Mouse (Mus musculus) Patski (cell line): ENCODE measurements around the gene Nkap. TPM values are rescaled to one million over a fixed set of nuclear protein-coding genes. Genes with fewer than 3 reads are reported as not detected.
"Not testable (repeated sequence)": the region's sequence is repeated elsewhere in the genome, so short reads cannot be mapped to it uniquely, and the experiment has no call there.

Source experiments
- ATAC-seq: fragments of 100-300 bp; one replicate; pipeline ENCODE4 v1.8.0; 2021
- CTCF ChIA-PET: fragments of 350-600 bp; sonication (Branson Sonifier 250); formaldehyde crosslinking; loops from one replicate; lab custom pipeline; 2022; ENCODE audit warnings: inconsistent platforms; lab: Charles Lee
- POLR2A ChIA-PET: fragments of 350-600 bp; sonication (Branson Sonifier 250); formaldehyde crosslinking; loops from one replicate; lab custom pipeline; 2022; ENCODE audit warnings: antibody characterized with exemption, inconsistent platforms; lab: Charles Lee
- DNase-seq: peaks from one replicate; pipeline ENCODE4 v3.0.0-alpha.2; 2011; ENCODE audit warnings: low read depth, low spot score
- H3K27me3 ChIP-seq: fragments of 371-371 bp; one replicate; pipeline ENCODE4 v1.5.1; 2021
- CTCF ChIP-seq: fragments of 100-300 bp; IDR thresholded peaks from one replicate; pipeline ENCODE4 v1.5.1; 2021
- in situ Hi-C: fragments of 300-500 bp; cut with MboI; formaldehyde crosslinking; loops from 3 replicates; pipeline ENCODE4 v1.11.1; 2018; ENCODE audit warnings: low pct_unique_long_range_greater_than_20kb, mixed read lengths
- polyA plus RNA-seq: library from polyadenylated mRNA; unstranded; gene quantifications from one replicate; pipeline ENCODE4 v1.2.3, GENCODE M21; 2021

The Nkap gene
- polyA plus RNA-seq, 1 experiment from 2014 or later, result 16.7 TPM

GRCm38 (mm10) chrX:37103826-37104225, 22.8 kb upstream of the Nkap start:
- peaks cover 18% of the 10 kb centered on the region for H3K27me3 ChIP-seq
- DNase-seq (no peak), ATAC-seq (no peak)
- TF ChIP-seq CTCF, result peak; percentile 56
- in situ Hi-C loops, result no loop called here
- POLR2A ChIA-PET, result no interaction called here
- CTCF ChIA-PET, result no interaction called here

- in situ Hi-C loops, result no loop called here
- DNase-seq (no peak), ATAC-seq (peak; percentile 82)
- CTCF ChIA-PET, result interaction anchor here (0.9 kb wide), 1 partner anchor 10 kb away, joined by 4 read pairs; no protein-coding TSS in a partner anchor
- H3K27me3 ChIP-seq, result peaks cover 12% of the 10 kb centered on the region
- POLR2A ChIA-PET, result interaction anchor here (0.7 to 1.0 kb wide), 2 partner anchors 11 to 245 kb away, joined by 3 read pairs; no protein-coding TSS in a partner anchor
- no peak for TF ChIP-seq CTCF
Observed at GRCm38 (mm10) chrX:37109526-37110192, 16.9 kb upstream of the Nkap start.

DNA sequence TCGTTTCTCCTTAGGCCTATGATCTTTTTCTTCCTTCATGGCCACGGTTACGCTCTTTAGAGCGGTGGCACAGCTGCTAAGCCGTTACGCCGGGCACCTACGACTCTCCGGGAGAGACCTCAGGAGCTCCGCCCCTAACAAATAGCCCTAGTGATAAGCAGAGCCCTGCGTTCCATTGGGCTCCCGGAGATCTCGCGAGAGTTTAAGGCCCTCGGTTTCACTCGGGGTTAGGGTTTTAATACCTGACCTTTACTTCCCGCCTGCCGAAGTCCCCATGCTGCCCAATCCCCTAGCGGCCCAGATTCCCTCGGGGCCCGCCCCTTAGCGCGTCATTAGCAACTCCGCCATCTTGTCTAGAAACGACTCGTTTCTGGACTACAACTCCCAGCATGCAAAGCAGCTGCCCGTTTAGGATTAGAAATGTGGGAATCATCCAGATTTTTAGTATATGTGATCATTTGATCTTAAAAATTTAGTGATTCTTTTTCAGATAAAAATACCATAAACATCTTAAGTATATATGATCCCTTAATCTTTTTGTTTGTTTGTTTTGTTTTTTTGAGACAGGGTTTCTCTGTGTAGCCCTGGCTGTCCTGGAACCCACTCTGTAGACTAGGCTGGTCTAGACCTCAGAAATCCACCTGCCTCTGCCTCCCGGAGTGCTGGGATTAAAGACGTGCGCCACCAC, 16.3 kb upstream of the Nkap start, which contains the start of gene Upf3b:
Gene Upf3b (minus strand): TSS at position 130 of the 688 bp plus-strand sequence.
- no peak for TF ChIP-seq CTCF
- in situ Hi-C loops, result no loop called here
- ChIA-PET CTCF (interaction anchor here (0.9 kb wide), 1 partner anchor 11 kb away, joined by 4 read pairs; no protein-coding TSS in a partner anchor), POLR2A (no interaction called here)
- peak; percentile 96 for ATAC-seq
- H3K27me3 ChIP-seq, result peaks cover 12% of the 10 kb centered on the region
- DNase-seq, result peak; percentile 72

DNA sequence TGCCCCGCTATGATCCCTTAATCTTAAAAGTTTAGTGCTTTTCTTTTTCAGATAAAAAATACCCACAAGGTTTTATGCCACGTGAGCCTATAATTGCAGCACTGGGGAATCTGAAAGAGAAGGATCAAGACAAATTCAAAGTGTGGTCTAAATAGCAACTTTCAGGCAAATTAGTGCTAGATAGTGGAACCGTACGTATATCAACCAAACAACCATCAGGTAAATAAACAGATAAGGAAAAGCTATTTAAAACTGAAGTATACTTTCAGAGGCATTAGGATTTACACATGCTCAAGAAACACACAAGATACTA, 15.8 kb upstream of the Nkap start:
- no peak for TF ChIP-seq CTCF
- DNase-seq, result no peak
- ChIA-PET POLR2A (no interaction called here), CTCF (interaction anchor here (0.9 kb wide), 1 partner anchor 11 kb away, joined by 4 read pairs; no protein-coding TSS in a partner anchor)
- ATAC-seq, result no peak
- in situ Hi-C loops, result no loop called here
- H3K27me3 ChIP-seq, result peaks cover 12% of the 10 kb centered on the region

- POLR2A ChIA-PET, result no interaction called here
- H3K27me3 ChIP-seq, result peaks cover 14% of the 10 kb centered on the region
- ATAC-seq (no peak), DNase-seq (no peak)
- no peak for TF ChIP-seq CTCF
- in situ Hi-C loops, result no loop called here
- CTCF ChIA-PET, result no interaction called here
Observed at GRCm38 (mm10) chrX:37117085-37117484, 9.5 kb upstream of the Nkap start.

GRCm38 (mm10) chrX:37119585-37119984, 7.0 kb upstream of the Nkap start:
- H3K27me3 ChIP-seq, result peaks cover 11% of the 10 kb centered on the region
- CTCF ChIA-PET, result no interaction called here
- POLR2A ChIA-PET, result interaction anchor here (0.6 kb wide), 1 partner anchor 445 kb away, joined by 3 read pairs; no protein-coding TSS in a partner anchor
- in situ Hi-C loops, result no loop called here
- DNase-seq, result no peak
- no peak for ATAC-seq
- no peak for TF ChIP-seq CTCF

GRCm38 (mm10) chrX:37120212-37120611, 6.4 kb upstream of the Nkap start:
- ChIA-PET POLR2A (no interaction called here), CTCF (no interaction called here)
- no peak for TF ChIP-seq CTCF
- peaks cover 11% of the 10 kb centered on the region for H3K27me3 ChIP-seq
- DNase-seq (no peak), ATAC-seq (no peak)
- in situ Hi-C loops, result no loop called here

- ChIA-PET CTCF (no interaction called here), POLR2A (no interaction called here)
- H3K27me3 ChIP-seq, result peaks cover 5% of the 10 kb centered on the region
- ATAC-seq (no peak), DNase-seq (no peak)
- no peak for TF ChIP-seq CTCF
- in situ Hi-C loops, result no loop called here
Observed at GRCm38 (mm10) chrX:37125511-37125910, 1.1 kb upstream of the Nkap start.

DNA sequence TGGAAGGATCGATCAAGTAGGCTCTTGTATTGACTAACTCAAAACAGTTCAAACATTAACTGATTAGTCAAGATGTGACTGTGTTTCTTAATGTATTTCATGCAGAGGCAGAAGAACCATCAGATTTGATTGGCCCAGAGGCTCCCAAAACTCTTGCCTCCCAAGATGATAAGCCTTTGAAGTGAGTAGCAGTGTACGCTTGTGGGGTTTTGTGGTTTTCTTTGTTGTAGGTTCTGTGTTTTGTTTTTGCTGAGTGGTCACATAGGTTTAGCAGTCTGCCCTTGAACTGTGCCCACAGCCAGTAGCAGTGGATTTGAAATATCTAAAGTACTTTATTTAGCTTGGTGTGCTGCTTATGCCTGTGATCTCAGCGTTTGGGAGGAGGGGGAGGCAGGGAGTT, 15.1 kb downstream of the Nkap start:
- in situ Hi-C loops, result no loop called here
- CTCF ChIA-PET, result interaction anchor here (1.0 kb wide), 1 partner anchor 14 kb away, joined by 3 read pairs; no protein-coding TSS in a partner anchor
- POLR2A ChIA-PET, result no interaction called here
- no peak for DNase-seq
- ATAC-seq, result no peak
- H3K27me3 ChIP-seq, result peaks cover 6% of the 10 kb centered on the region
- TF ChIP-seq CTCF, result no peak

DNA sequence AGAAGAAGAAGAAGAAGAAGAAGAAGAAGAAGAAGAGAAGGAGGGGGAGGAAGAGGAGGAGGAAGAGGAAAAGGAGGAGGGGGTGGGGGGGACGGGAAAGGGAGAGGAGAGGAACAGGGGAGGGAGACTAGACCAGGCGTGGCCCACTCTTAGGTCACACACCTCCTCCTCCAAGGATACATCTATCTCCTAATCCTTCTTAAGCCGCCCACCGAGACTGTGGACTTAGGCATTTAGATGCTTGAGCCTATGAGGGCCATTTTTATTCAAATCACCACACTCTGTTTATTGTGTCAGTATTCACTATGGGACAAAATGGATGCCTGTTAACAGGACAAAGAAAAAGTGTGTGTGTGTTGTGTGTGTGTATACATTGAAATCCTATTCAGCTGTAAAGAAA, 17.9 kb downstream of the Nkap start:
- ATAC-seq, in situ Hi-C loops, CTCF ChIA-PET, H3K27me3 ChIP-seq, DNase-seq, POLR2A ChIA-PET: not testable (repeated sequence)

GRCm38 (mm10) chrX:37144954-37145353, 18.4 kb downstream of the Nkap start:
- CTCF ChIA-PET, result no interaction called here
- POLR2A ChIA-PET, result no interaction called here
- no peak for ATAC-seq
- no peak for TF ChIP-seq CTCF
- peaks cover 8% of the 10 kb centered on the region for H3K27me3 ChIP-seq
- no peak for DNase-seq
- in situ Hi-C loops, result no loop called here
